Mouse (Mus musculus) ovary, postnatal 14 days (tissue): Measurements from ENCODE around the gene Hist1h3a.
"Not testable (repeated sequence)": the region's sequence is repeated elsewhere in the genome, so short reads cannot be mapped to it uniquely, and the experiment has no call there.

Experiments
- DNase-seq: peaks from one replicate; pipeline ENCODE4 v3.0.0; 2022; ENCODE audit warnings: low spot score

Gene Hist1h3a

DNA sequence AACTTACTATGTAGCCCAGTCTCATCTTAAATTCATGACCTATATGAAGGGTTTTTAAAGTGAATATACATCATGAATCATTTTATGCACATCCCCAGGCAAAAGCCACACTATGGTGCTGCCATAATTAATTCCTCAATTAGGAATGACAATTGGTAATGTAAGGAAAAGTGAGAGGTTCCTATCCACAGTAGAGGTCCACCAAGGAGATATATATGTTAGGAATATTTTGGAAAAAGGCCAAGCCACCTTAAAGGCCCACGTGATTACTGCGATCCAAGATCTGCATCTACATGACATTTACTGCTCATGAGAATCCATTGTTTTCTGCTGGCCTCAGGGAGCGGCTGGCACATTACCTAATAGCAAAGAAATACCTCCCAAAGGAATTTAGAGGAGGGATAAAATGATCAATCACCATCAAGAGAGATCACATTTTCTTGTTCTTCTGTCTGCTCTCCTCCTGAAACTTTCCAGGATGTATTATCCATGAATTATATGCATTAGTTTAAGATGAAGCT lies 2.9 kb downstream of the Hist1h3a start:
- DNase-seq: no peak

DNA sequence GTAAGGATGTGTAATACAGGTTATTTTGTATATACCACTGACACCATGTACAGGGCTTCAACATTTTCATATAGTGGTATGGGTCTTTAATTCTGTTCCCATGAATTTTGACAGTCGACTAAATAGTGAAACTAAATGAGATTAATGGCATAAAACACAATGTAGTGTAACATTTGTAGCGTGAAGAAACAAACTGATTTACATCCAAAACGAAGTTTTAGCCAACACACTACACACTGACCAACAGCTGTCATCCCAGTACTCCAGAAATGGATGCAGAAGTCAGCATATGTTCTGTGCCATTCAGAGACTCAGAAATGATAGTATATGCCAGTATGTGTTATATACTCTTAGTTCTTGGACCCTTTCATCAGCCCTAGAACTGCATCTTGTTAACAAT lies 4.3 kb downstream of the Hist1h3a start:
- DNase-seq: no peak

DNA sequence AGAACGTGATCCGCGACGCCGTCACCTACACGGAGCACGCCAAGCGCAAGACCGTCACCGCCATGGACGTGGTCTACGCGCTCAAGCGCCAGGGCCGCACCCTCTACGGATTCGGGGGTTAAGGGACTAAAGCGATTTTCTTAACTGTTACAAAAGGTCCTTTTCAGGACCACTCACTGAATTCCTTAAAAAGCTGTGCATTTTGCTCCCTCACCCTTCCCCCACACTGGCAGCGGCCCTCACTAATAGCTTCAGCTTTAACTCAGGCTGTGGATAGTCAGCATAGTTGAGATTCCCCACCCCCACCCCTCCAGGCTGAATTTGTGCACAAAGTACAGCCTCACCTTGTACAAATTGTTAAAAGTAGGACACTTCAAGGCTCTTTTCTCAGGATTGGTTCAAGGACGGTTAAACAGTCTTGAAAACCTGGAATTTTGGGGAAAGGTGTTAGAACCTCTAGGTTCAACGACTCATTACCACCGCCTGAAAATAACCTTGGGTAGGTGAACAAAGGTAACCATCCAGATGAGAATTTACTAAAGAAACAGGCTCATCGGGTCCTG lies 4.9 kb downstream of the Hist1h3a start:
- no peak for DNase-seq

DNA sequence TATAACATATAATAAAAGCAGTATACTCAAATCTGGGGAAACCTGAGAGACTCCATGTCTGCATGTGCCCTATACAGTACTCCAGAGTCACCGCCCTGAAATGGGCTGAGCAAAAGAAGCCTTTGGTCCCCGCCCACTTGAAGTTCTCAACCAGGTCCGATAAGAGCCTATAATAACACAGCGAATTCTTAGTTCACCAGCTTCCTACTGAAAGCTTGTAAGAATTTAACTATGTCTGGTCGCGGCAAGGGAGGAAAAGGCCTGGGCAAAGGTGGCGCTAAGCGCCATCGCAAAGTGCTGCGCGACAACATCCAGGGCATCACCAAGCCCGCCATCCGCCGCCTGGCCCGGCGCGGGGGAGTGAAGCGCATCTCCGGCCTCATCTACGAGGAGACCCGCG lies 5.4 kb downstream of the Hist1h3a start, which contains the start of gene Hist1h4b:
TSS of gene Hist1h4b (plus strand) at position 224 of the 400 bp plus-strand sequence.
- peak; percentile 80 for DNase-seq

DNA sequence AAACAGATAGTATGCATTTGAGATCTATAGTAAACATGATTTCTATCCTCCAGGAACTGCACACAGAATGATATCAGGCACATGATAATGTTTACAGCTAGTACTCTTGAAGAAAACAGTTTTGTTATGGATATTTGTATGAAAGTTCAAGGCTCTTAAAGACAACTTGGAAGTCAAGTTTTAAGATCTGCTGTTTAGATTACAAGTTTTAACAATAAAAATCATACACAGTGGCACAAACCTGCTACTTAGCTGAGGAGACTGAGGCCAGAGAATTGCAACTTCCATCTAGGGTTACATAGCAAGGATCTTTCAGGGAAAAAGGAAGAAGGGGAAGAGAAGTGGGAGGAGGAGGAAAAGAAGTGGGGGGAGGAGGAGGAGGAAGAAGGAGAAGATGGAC lies 7.2 kb downstream of the Hist1h3a start:
- DNase-seq: no peak

DNA sequence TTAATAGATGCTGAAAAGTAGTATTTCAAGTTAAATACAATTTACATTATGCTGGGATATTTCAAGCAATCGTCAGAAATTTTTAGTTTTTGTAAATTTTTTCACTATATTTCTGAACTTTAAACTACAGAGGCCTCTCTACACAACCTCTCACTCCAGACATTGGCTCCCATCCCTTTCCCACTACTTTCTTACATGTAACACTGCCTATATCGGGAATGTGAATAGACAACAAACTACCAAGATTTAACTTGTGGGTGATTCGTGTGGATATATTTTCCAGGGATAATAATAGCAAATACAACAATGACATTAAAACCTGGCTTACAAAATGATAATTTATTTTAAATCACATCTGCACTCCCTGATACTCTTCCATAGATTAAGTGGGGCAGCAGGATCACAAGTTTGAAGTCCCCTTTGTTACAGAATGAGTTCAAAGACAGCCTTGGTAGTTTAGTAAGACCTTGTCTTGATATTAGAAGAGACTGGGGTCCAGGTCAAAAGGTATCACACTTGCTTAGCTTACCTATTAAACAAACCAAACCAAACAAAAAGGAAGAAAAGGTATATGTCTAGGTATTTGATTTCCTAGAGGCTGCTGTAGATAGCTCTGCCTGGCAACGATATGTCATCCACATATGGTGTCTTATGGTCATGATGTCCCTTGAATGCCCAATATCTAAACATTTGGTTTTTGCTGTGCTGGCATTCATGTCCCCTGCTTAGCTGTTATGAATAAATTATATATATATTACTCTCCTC lies 8.7 kb downstream of the Hist1h3a start:
- no peak for DNase-seq

DNA sequence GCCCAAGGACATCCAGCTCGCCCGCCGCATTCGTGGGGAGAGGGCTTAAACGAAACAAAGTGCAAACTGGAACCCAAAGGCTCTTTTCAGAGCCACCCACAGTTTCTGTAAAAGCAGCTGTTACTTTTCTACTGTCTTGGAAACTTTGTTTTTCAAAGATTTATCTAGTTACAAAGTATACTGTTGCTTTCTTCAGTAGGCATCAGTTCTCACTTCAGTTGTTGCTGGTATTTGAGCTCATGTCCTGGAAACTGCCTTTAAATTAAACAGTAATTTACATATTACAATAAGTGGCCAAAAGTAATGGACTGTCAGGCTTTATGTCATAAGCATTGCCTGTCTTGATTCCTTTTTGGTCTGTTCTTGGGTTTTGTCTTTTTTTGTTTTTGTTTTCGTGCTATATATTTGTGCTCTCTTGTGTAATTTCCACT lies 9.4 kb downstream of the Hist1h3a start:
- DNase-seq: no peak

DNA sequence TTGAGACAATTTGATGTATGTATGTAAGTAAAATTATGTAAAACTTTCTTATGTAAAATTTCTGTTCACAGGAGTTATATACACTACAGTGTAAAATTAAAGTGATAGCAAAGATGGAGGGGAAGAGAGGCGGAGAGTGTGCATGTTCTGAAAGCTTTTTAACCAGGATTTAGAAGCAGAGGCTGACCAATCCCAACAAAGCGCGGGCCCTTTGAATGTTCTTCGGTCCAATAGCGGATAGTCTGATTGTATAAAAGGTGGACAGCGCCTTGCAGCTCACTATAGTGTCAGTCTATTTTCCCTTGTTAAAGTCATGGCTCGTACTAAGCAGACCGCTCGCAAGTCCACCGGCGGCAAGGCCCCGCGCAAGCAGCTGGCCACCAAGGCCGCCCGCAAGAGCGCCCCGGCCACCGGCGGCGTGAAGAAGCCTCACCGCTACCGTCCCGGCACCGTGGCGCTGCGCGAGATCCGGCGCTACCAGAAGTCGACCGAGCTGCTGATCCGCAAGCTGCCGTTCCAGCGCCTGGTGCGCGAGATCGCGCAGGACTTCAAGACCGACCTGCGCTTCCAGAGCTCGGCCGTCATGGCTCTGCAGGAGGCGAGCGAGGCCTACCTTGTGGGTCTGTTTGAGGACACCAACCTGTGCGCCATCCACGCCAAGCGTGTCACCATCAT lies 10.0 kb downstream of the Hist1h3a start, which contains the start of gene Hist1h3b:
TSS of gene Hist1h3b (plus strand) at position 201 of the 675 bp plus-strand sequence.
- peak; percentile 79 for DNase-seq

DNA sequence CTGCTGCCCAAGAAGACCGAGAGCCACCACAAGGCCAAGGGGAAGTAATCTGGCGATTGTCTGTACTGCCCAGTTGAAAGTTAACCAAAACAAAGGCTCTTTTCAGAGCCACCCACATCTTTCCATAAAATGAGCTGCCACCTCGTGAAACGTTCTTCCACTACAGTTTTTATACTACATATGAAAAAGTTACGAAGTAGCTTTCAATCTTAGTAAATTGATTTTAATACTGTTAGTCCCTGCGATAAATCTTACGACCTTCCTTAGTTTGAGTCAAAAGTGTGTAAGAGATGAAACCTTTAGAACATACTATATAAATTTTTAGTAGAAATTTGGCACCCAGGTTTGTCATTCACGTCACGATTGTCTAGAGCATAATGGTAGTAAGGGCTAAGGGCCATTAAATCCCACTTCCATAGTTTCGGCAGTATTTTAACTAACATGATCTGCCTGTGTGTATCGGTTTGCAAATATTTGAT lies 10.7 kb downstream of the Hist1h3a start:
- no peak for DNase-seq

DNA sequence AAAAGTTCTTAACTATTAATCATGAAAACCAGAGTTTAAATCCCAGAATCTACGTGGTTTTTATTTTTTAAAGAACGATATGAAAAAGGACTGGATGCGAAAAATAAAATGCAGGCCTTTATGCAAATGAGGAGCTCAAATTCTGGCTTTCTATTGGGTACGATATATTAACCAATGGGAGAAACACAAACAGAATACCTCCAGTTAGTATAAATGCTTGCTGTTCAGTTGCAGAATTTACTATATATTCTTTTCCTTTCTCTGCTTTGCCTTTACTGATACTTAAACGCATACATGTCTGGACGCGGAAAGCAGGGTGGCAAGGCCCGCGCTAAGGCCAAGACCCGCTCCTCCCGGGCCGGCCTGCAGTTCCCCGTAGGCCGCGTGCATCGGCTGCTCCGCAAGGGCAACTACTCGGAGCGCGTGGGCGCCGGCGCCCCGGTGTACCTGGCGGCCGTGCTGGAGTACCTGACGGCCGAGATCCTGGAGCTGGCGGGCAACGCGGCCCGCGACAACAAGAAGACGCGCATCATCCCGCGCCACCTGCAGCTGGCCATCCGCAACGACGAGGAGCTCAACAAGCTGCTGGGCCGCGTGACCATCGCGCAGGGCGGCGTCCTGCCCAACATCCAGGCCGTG lies 11.2 kb downstream of the Hist1h3a start, which contains the start of gene Hist1h2ab:
TSS of gene Hist1h2ab (plus strand) at position 288 of the 639 bp plus-strand sequence.
- DNase-seq: not testable (repeated sequence)

DNA sequence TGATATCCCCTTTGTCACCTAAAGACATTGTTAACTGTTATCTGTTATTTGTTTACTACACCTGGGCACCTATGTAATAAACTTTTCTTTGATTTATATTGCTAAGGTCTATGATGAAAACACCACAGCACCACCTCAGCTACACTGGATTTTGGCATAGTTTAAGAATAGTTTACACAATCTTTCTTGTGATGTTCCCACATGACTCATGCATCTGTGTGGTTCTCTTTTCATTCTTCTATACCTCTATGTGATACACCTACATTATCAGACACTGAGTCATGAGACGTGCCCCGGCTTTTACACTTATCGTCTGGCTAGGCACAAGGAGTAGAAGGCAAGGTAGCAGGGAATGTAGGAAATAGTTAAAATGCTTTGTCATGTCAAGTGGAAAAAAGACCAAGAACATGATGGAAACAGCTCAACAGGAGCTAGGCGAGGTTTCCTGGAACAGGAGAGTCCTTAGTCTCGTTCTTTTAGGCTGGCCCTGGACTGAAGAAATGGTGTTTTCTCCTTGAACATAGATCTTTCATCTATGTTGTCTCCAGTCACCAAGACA lies 12.5 kb downstream of the Hist1h3a start:
- DNase-seq: no peak

DNA sequence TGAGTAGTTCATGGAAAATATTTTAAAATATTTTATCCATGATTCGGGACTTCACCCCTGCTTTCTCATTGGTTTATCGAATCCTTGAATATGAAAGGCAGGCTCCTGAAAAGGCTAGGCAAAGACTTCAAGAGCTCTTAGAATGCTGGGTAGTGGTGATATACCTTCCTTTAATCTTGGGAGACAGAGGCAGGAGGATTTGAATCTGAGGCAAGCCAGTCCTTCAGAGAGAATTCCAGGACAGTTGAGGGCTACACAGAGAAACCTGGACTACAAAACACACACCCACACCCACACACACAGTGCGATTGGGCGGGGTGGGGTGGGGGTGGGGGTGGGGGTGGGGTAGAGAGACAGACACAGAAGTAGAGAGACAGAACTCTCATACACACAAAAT lies 14.3 kb downstream of the Hist1h3a start:
- DNase-seq: no peak

DNA sequence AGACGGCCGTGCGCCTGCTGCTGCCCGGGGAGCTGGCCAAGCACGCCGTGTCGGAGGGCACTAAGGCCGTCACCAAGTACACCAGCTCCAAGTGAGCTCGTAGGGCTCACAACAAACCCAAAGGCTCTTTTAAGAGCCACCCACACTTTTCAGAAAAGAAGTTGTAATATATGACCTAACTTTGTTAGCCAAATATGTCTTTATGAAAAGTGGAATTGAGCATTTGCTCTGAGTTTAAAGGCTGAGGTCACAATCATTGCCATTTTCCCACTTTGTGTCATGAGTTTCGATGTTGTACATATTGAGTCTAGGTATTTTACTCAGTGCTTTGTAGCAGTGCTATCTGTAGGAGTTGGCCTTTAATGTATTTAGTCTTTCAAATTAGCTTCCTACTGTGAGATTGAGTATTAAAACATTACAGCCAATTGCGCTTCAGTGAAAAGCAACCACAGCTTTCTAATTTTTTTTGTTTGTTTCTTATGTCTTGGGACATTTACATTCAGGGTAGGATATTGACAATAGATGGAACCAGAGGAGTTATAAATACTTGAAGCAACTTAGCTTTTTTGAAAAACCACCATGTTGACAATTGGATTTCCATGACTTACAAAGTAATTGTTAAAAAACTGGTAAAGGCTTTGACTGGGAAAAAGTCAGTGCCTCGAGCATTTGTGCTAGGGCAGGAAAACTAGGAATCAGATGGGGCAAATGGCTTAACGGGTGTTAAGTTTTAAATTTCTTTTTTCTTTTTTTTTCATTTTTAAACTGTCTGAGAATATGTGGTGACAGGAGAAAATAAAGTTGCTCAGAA lies 14.9 kb downstream of the Hist1h3a start:
- DNase-seq: no peak

DNA sequence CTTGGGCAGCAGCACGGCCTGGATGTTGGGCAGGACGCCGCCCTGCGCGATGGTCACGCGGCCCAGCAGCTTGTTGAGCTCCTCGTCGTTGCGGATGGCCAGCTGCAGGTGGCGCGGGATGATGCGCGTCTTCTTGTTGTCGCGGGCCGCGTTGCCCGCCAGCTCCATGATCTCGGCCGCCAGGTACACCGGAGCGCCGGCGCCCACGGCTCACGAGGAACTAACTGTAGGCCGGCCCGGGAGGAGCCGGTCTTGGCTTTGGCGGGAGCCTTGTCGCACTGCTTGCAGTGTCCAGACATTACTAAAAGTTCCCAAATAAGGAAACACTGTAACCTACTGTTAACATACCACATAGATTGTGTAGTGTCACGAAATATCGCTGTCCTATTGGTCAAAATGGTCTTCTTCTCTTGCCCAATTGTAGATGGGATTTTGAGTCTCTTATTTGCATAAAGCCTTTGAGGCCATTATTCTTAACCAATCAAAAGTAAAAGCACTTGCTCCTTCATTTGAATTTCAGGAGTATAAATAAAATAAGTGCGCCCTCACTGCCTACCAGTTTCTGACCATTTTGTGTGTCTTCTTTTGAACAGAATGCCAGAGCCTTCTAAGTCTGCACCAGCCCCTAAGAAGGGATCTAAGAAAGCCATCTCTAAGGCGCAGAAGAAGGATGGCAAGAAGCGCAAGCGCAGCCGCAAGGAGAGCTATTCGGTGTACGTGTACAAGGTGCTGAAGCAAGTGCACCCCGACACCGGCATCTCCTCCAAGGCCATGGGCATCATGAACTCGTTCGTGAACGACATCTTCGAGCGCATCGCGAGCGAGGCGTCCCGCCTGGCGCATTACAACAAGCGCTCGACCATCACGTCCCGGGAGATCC lies 15.7 kb downstream of the Hist1h3a start, which contains the start of gene Hist1h2bb:
TSS of gene Hist1h2bb (plus strand) at position 534 of the 880 bp plus-strand sequence.
- peak; percentile 58 for DNase-seq

DNA sequence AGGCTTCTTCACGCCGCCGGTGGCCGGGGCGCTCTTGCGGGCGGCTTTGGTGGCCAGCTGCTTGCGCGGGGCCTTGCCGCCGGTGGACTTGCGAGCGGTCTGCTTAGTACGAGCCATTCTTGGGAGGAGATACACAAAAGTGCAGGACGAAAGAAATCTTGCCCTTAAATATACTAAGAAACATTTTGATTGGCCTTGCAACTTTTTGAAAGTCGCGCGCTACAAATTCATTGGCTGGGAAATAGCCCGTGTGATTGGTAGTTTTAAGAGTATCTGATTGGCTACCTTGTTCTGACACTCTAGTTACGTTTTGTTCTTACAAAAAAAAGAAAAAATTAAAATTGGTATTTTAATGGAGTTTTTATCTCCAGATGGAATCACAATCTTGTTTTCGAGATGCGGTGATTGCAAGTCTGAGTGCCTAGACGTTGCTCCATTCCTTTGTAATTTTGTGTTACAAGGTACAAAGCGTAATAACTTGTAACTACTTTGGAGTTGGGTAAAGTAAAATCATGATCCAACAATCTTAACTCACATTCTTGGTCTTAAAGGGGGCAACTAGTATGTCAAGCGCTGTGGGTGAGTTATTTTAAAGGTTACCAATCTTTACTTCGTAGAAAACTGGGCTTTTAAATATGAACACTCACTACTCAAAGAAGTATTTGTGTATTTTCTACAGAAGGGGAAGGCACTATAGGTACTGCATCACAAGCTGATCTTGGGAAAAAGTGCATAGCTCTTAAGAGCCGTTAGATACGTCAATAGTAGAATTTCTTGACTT lies 16.6 kb downstream of the Hist1h3a start, which contains the start of gene Hist1h3c:
TSS of gene Hist1h3c (minus strand) at position 222 of the 781 bp plus-strand sequence.
- DNase-seq: peak; percentile 70

DNA sequence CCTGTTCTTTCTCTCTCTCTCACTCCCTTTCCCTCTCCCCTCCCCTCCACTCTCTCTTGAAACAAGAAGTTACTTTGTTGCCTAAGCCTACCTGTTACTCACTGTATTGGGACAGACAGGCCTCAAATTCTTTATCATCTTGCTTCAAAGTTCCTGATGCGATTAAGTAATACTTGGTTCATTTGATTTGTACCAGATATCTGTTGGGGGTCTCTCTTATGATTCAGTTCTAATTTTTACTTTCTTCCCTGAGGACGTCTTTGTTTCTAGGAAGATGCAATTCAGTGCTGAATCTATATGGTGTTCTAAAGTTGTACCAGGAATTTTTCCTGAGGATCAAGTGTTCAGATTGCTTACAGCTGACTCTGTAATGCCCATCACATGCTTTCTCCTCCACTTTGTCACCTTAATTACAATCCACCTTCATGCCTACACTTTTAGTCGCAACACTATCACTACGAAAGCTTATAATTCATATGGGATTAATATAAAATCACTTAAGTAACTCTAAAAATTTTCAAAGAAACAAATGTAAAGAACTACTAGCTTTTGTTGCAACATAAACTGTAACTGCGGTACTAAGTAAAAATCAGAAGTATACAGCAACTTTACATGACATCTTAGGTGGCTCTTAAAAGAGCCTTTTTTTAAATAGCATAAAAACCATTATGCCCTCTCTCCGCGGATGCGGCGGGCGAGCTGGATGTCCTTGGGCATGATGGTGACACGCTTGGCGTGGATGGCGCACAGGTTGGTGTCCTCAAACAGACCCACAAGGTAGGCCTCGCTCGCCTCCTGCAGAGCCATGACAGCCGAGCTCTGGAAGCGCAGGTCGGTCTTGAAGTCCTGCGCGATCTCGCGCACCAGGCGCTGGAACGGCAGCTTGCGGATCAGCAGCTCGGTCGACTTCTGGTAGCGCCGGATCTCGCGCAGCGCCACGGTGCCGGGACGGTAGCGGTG lies 17.5 kb downstream of the Hist1h3a start:
- no peak for DNase-seq

DNA sequence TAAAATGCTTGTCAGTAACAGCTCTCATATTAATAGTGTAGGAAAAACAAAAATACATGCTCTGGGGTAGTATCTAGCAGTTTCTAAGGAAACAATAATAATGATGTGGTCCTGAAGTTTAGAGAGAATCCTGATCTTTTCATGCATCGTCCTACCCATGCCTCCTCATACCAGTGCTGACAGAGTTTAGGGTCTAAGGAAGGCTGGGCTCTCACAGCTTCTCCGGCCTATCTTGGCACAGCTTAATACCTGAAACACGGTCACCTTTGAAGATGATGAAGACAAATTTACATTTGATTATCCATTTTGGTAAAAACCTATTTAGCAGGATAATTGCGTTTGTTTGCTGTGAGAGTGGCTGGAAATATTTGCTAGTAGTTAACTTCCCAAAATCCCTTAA lies 18.2 kb downstream of the Hist1h3a start:
- no peak for DNase-seq

DNA sequence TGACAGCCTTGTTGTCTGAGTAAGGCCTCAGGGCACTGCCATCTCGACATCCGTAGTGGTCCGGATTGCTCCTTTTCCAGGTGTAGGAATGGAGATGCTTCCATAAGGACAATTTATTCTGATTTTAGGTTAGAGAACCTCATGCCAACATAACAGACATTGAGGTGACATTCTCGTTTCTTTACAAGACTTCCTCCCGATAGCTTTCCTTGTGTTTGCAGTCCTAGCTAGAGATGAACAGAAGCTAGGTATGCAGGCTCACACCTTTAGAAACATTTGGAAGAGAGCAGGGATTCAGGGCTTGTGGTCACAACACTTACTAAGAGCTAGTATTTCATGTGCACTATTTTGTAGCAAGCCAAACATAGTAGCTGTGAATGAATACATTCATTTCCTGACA lies 19.0 kb downstream of the Hist1h3a start:
- no peak for DNase-seq
